Mouse (Mus musculus) liver, embryonic 12.5 days (tissue): ENCODE results near the gene Gpld1. TPM values are rescaled to one million over a fixed set of nuclear protein-coding genes. Genes with fewer than 3 reads are reported as not detected.

Source experiments
- ATAC-seq: fragments of 200-750 bp; cut with Nextera tagmentation; 2 replicates; pipeline ENCODE4 v1.8.0; 2017; ENCODE audit warnings: moderate number of reproducible peaks, mild to moderate bottlenecking, moderate library complexity
- H3K27ac ChIP-seq: fragments of 300-500 bp; sonication (generic); 2 replicates; pipeline ENCODE4 v1.5.1; 2016; ENCODE audit warnings: mild to moderate bottlenecking
- H3K27me3 ChIP-seq: fragments of 300-500 bp; sonication (generic); replicated peaks from 2 replicates; pipeline ENCODE4 v1.6.1; 2016; ENCODE audit warnings: mild to moderate bottlenecking, moderate library complexity
- H3K36me3 ChIP-seq: fragments of 300-500 bp; sonication (generic); 2 replicates; pipeline ENCODE4 v1.6.1; 2016; ENCODE audit warnings: mild to moderate bottlenecking, moderate library complexity
- H3K4me1 ChIP-seq: fragments of 300-500 bp; sonication (generic); 2 replicates; pipeline ENCODE4 v1.6.1; 2016
- H3K4me2 ChIP-seq: fragments of 300-500 bp; sonication (generic); 2 replicates; pipeline ENCODE4 v1.6.1; 2016; ENCODE audit warnings: mild to moderate bottlenecking, moderate library complexity
- H3K4me3 ChIP-seq: fragments of 300-500 bp; sonication (generic); 2 replicates; pipeline ENCODE4 v1.5.1; 2016; ENCODE audit warnings: mild to moderate bottlenecking, moderate library complexity
- H3K9ac ChIP-seq: fragments of 300-500 bp; sonication (generic); 2 replicates; pipeline ENCODE4 v1.6.1; 2016; ENCODE audit warnings: mild to moderate bottlenecking, moderate library complexity
- H3K9me3 ChIP-seq: fragments of 300-500 bp; sonication (generic); replicated peaks from 2 replicates; pipeline ENCODE4 v1.6.1; 2016; ENCODE audit warnings: mild to moderate bottlenecking, moderate library complexity
- whole genome bisulfite sequencing: fragments of 180-500 bp; shearing (Covaris S2); methylation state at CpG from one replicate; pipeline ENCODE4 v1.1.7; 2016; ENCODE audit not compliant: insufficient replicate concordance; 5-methylcytosine and 5-hydroxymethylcytosine counted together
- polyA plus RNA-seq: library from polyadenylated mRNA; unstranded; fragments of >200 nt; fragmentation: Nextera tagmentation; extraction: Ambion mirVana; gene quantifications from 2 replicates; pipeline ENCODE4 v1.2.1, GENCODE M21; 2016

Gene Gpld1
- polyA plus RNA-seq, 1 experiment from 2014 or later, result 1.8 TPM

- no peaks in the 10 kb centered on the region for H3K27me3 ChIP-seq
- H3K4me1 ChIP-seq, result no peaks in the 10 kb centered on the region
- ATAC-seq, result no peak
- H3K9ac ChIP-seq, result no peak overlapping the region
- WGBS, result 74% methylated on average over 5 of the region's 5 CpGs
- H3K4me2 ChIP-seq, result no peak overlapping the region
- 0 out of 2 replicates have a peak, but pooled peaks cover 8% of the 10 kb centered on the region for H3K36me3 ChIP-seq
- no peaks in the 10 kb centered on the region for H3K9me3 ChIP-seq
- no peak overlapping the region for H3K27ac ChIP-seq
- H3K4me3 ChIP-seq, result no peak overlapping the region
Measured at GRCm38 (mm10) chr13:24923991-24924390, 19.0 kb upstream of the Gpld1 start.

DNA sequence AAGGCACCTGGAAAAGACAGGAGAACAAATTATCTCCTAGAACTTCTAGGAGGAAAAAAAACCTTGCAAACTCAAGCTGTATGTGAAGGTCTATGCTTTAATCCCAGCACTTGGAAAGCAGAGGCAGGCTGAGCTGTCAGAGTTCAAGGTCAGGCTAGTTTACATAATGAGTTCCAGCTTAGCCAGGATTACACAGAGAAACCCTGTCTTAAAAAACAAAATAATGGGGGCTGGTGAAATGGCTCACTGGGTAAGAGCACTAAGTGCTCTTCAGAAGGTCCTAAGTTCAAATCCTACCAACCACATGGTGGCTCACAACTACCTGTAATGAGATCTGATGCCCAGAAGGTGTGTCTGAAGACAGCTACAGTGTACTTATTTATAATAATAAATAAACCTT is 12.4 kb upstream of the Gpld1 start:
- Histone ChIP-seq H3K4me1 (peaks cover 9% of the 10 kb centered on the region; the same call in 1 of the 2 replicates), H3K27ac (no peak overlapping the region), H3K27me3 (peaks cover 8% of the 10 kb centered on the region), H3K9ac (no peak overlapping the region), H3K4me2 (no peak overlapping the region), H3K36me3 (no peaks in the 10 kb centered on the region), H3K4me3 (no peak overlapping the region), H3K9me3 (no peaks in the 10 kb centered on the region)
- no peak for ATAC-seq

- H3K27me3 ChIP-seq, result peaks cover 34% of the 10 kb centered on the region
- peak; percentile 53; the same call in 1 of the 2 replicates for ATAC-seq
- no peaks in the 10 kb centered on the region for H3K36me3 ChIP-seq
- 33% methylated on average over 7 of the region's 7 CpGs for WGBS
- no peak overlapping the region for H3K27ac ChIP-seq
- no peak overlapping the region for H3K9ac ChIP-seq
- no peaks in the 10 kb centered on the region for H3K9me3 ChIP-seq
- no peak overlapping the region for H3K4me2 ChIP-seq
- peaks cover 9% of the 10 kb centered on the region; the same call in 1 of the 2 replicates for H3K4me1 ChIP-seq
- no peak overlapping the region for H3K4me3 ChIP-seq
Measured at GRCm38 (mm10) chr13:24933199-24933598, 9.8 kb upstream of the Gpld1 start.

DNA sequence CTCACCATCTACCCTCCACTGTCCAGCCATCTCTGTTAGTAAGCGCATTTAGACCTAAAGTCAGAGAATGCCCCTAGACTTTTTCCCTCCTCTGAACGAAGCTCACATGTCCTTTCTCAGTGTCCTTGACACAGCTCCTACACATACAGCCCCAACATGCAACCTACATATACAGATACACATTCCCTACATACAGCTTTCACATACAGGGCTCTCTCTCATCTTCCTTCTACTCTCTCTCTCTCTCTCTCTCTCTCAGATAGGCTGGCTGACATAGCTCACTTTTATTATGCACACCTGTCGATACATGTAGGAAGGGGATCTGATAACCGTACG is 6.2 kb upstream of the Gpld1 start:
- H3K9ac ChIP-seq, result peak overlapping the region; percentile 71; the same call in 1 of the 2 replicates
- no peaks in the 10 kb centered on the region for H3K36me3 ChIP-seq
- peaks cover 9% of the 10 kb centered on the region; the same call in 1 of the 2 replicates for H3K4me1 ChIP-seq
- peaks cover 52% of the 10 kb centered on the region for H3K27me3 ChIP-seq
- peak overlapping the region; percentile 70 for H3K4me2 ChIP-seq
- H3K4me3 ChIP-seq, result peak overlapping the region; percentile 68
- WGBS, result 41% methylated on average over 5 of the region's 5 CpGs
- no peak overlapping the region for H3K27ac ChIP-seq
- no peak for ATAC-seq
- H3K9me3 ChIP-seq, result no peaks in the 10 kb centered on the region

DNA sequence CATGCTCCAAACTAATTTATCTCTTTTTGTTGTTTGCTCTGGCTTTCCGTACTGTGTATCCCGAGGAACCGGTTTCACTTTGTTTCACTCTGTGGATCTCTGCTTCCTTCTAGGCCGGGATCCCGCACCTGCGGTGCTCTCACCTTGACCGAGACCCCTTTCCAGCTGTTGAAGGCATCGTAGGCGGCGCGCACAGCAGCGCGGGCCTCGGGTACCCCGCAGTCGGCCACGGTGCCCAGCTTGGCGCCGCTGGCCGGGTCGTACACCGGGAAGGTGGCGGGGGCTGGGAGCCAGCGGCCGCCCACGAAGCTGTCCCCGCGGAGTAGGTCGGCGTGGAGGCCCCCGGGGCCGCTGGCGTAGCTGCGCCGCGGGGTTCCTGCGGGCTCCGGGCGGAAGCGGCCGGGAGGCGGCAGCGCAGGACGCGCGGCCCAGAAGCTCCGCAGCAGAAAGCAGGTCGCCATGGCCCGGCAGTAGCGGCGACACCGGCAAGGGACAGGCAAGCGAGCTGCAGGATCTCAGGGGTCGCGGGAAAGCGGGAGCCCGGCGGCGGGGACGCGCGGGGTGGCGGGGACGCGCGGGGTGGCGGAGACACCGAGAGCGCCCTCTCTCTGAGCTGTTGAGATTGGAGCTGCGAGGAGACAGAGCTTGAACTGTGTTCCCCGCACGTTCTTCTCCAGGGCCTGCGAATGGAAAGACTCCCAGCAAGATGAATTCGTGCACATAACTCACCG is 5.7 kb upstream of the Gpld1 start, which contains the start of gene Aldh5a1:
TSS of gene Aldh5a1 (minus strand) at position 554 of the 731 bp plus-strand sequence.
- peak within 1 kb of the TSS; percentile 68 for H3K4me3 ChIP-seq
- H3K9ac ChIP-seq, result peak within 1 kb of the TSS; percentile 71
- peaks cover 9% of the 10 kb centered on the region; the same call in 1 of the 2 replicates for H3K4me1 ChIP-seq
- no peaks in the 10 kb centered on the region for H3K36me3 ChIP-seq
- peaks cover 52% of the 10 kb centered on the region for H3K27me3 ChIP-seq
- 1% methylated on average over 75 of the region's 75 CpGs for WGBS
- no peaks in the 10 kb centered on the region for H3K9me3 ChIP-seq
- peak; percentile 53; the same call in 1 of the 2 replicates for ATAC-seq
- H3K27ac ChIP-seq, result 0 out of 2 replicates have a peak within 1 kb of the TSS, but pooled peaks have one; percentile 2
- H3K4me2 ChIP-seq, result peak within 1 kb of the TSS; percentile 70

DNA sequence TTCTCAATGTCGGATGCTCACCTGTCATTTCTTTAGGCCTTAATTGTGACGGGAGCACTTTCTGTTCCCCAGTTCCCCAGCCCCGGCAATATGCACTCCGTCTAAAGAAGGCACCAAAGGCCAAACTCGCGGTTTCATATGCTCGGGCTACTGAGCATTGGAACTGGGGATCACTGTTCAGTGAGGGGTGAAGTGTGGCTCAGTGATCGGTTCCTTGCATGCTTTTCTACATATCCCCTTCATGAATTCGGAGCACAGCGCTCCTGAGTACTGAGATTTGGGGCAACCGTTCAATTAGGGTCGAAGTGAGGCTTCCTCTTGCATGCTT is 5.1 kb upstream of the Gpld1 start:
- Histone ChIP-seq H3K9ac (no peak overlapping the region), H3K4me1 (peaks cover 9% of the 10 kb centered on the region; the same call in 1 of the 2 replicates), H3K27ac (no peak overlapping the region), H3K4me3 (peak overlapping the region; percentile 68), H3K4me2 (peak overlapping the region; percentile 70), H3K27me3 (peaks cover 56% of the 10 kb centered on the region), H3K9me3 (no peaks in the 10 kb centered on the region), H3K36me3 (no peaks in the 10 kb centered on the region)
- ATAC-seq, result peak; percentile 13; the same call in 1 of the 2 replicates
- 16% methylated on average over 12 of the region's 12 CpGs for WGBS

GRCm38 (mm10) chr13:24938683-24939082 is 4.3 kb upstream of the Gpld1 start:
- H3K9ac ChIP-seq, result no peak overlapping the region
- no peaks in the 10 kb centered on the region for H3K9me3 ChIP-seq
- ATAC-seq, result no peak
- H3K36me3 ChIP-seq, result no peaks in the 10 kb centered on the region
- no peak overlapping the region for H3K27ac ChIP-seq
- peaks cover 2% of the 10 kb centered on the region; the same call in 1 of the 2 replicates for H3K4me1 ChIP-seq
- H3K27me3 ChIP-seq, result peaks cover 60% of the 10 kb centered on the region
- 5% methylated on average over 9 of the region's 9 CpGs for WGBS
- H3K4me3 ChIP-seq, result no peak overlapping the region
- no peak overlapping the region for H3K4me2 ChIP-seq

- Histone ChIP-seq H3K36me3 (no peaks in the 10 kb centered on the region), H3K9me3 (no peaks in the 10 kb centered on the region), H3K27me3 (peaks cover 60% of the 10 kb centered on the region), H3K4me2 (no peak overlapping the region), H3K27ac (no peak overlapping the region), H3K9ac (no peak overlapping the region), H3K4me3 (no peak overlapping the region), H3K4me1 (no peaks in the 10 kb centered on the region; the same call in 1 of the 2 replicates)
- ATAC-seq, result no peak
- 62% methylated on average over 9 of the region's 9 CpGs for WGBS
Measured at GRCm38 (mm10) chr13:24939472-24939871, 3.5 kb upstream of the Gpld1 start.

DNA sequence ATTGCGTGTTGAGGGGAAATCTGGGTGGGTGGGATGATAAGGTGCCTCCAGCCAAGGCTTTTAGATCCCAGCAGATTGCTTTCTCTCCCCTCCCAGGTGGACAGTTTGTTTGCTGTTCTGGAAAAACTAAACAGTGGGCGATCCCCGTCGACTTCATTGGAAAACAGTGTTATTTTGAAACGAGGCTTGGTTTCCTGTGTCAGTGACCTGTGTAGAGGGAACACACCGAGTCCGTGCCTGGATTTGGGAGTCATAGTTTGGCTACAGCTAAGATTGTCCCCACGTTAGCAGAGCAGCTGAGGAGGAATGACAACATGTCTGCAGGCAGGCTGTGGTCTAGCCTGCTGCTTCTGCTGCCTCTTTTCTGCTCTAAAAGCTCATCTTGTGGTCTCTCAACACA is 351 bp downstream of the Gpld1 start:
- H3K4me1 ChIP-seq, result no peaks in the 10 kb centered on the region
- H3K27me3 ChIP-seq, result peaks cover 25% of the 10 kb centered on the region
- WGBS, result 50% methylated on average over 8 of the region's 8 CpGs
- no peak overlapping the region; the same call in 1 of the 2 replicates for H3K4me2 ChIP-seq
- H3K4me3 ChIP-seq, result no peak overlapping the region
- no peaks in the 10 kb centered on the region for H3K36me3 ChIP-seq
- no peak overlapping the region for H3K9ac ChIP-seq
- H3K27ac ChIP-seq, result no peak overlapping the region
- no peaks in the 10 kb centered on the region for H3K9me3 ChIP-seq
- ATAC-seq, result no peak

DNA sequence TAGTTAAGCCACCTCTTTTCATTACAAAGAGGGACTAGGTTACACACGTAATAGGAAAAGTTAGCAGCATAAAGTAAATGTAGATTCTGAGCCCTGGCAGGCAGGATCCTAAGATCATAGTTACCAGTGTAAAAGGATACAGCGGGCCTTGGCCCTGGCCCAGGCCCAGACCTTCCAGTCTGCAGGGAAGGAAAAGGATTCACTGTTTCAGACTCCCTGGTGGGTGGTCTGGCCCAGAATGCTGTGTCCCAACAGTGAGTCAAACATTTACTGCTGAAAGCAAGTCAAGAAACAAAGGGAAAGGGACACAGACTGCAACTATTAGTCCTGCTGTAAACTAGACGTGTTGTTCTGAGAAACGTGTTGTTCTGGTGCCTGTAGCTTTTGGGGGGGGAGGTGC is 2.6 kb downstream of the Gpld1 start:
- Histone ChIP-seq H3K9ac (no peak overlapping the region), H3K9me3 (no peaks in the 10 kb centered on the region), H3K27me3 (peaks cover 8% of the 10 kb centered on the region; the same call in 1 of the 2 replicates), H3K4me1 (no peaks in the 10 kb centered on the region), H3K27ac (no peak overlapping the region), H3K36me3 (no peaks in the 10 kb centered on the region), H3K4me3 (no peak overlapping the region), H3K4me2 (no peak overlapping the region)
- no peak for ATAC-seq
- WGBS, result 42% methylated on average over 4 of the region's 4 CpGs

- Histone ChIP-seq H3K9ac (no peak overlapping the region), H3K9me3 (no peaks in the 10 kb centered on the region), H3K4me1 (0 out of 2 replicates have a peak, but pooled peaks cover 4% of the 10 kb centered on the region), H3K36me3 (no peaks in the 10 kb centered on the region), H3K4me3 (no peak overlapping the region), H3K27ac (no peak overlapping the region), H3K4me2 (no peak overlapping the region), H3K27me3 (peaks cover 8% of the 10 kb centered on the region; the same call in 1 of the 2 replicates)
- 49% methylated on average over 5 of the region's 5 CpGs for WGBS
- ATAC-seq, result peak; percentile 51; the same call in 1 of the 2 replicates
Measured at GRCm38 (mm10) chr13:24947158-24947557, 4.2 kb downstream of the Gpld1 start.

GRCm38 (mm10) chr13:24948870-24949269 is 5.9 kb downstream of the Gpld1 start:
- no peak overlapping the region for H3K9ac ChIP-seq
- H3K27me3 ChIP-seq, result no peaks in the 10 kb centered on the region
- 69% methylated on average over 6 of the region's 6 CpGs for WGBS
- H3K4me3 ChIP-seq, result no peak overlapping the region
- H3K36me3 ChIP-seq, result no peaks in the 10 kb centered on the region
- H3K4me1 ChIP-seq, result peaks cover 4% of the 10 kb centered on the region; the same call in 1 of the 2 replicates
- no peak overlapping the region for H3K4me2 ChIP-seq
- no peak for ATAC-seq
- H3K9me3 ChIP-seq, result no peaks in the 10 kb centered on the region
- no peak overlapping the region for H3K27ac ChIP-seq
